Mouse (Mus musculus) stomach, embryonic 16.5 days (tissue): ENCODE measurements around the gene Rps16. TPM values are rescaled to one million over a fixed set of nuclear protein-coding genes. Genes with fewer than 3 reads are reported as not detected.
A peak's percentile ranks its signal among the peaks of the same experiment; 100 is the strongest.

ENCODE experiments used
- ATAC-seq: fragments of 200-750 bp; cut with Nextera tagmentation; 2 replicates; pipeline ENCODE4 v1.8.0; 2017; ENCODE audit warnings: moderate number of reproducible peaks, moderate TSS enrichment; ENCODE audit not compliant: insufficient read depth, low FRiP score
- H3K27ac ChIP-seq: fragments of 300-500 bp; sonication (generic); 2 replicates; pipeline ENCODE4 v1.5.1; 2014; ENCODE audit warnings: low read length
- H3K27me3 ChIP-seq: fragments of 300-500 bp; sonication (generic); 2 replicates; pipeline ENCODE4 v1.6.1; 2014; ENCODE audit warnings: low read length, control low read depth, mixed read lengths; ENCODE audit not compliant: control insufficient read depth, insufficient read depth
- H3K36me3 ChIP-seq: fragments of 300-500 bp; sonication (generic); 2 replicates; pipeline ENCODE4 v1.6.1; 2014; ENCODE audit warnings: low read length; ENCODE audit not compliant: control insufficient read depth, insufficient read depth
- H3K4me1 ChIP-seq: fragments of 300-500 bp; sonication (generic); 2 replicates; pipeline ENCODE4 v1.6.1; 2014; ENCODE audit warnings: low read length, control low read depth, mixed read lengths; ENCODE audit not compliant: control insufficient read depth, insufficient read depth
- H3K4me2 ChIP-seq: fragments of 300-500 bp; sonication (generic); 2 replicates; pipeline ENCODE4 v1.6.1; 2014; ENCODE audit warnings: low read depth, low read length, mixed read lengths
- H3K4me3 ChIP-seq: fragments of 300-500 bp; sonication (generic); replicated peaks from 2 replicates; pipeline ENCODE4 v1.5.1; 2014; ENCODE audit warnings: mild to moderate bottlenecking, low read length
- H3K9ac ChIP-seq: fragments of 300-500 bp; sonication (generic); 2 replicates; pipeline ENCODE4 v1.6.1; 2014; ENCODE audit warnings: low read length
- H3K9me3 ChIP-seq: fragments of 300-500 bp; sonication (generic); replicated peaks from 2 replicates; pipeline ENCODE4 v1.6.1; 2016; ENCODE audit warnings: low read length, control low read depth; ENCODE audit not compliant: control insufficient read depth
- WGBS: fragments of 180-500 bp; shearing (Covaris S2); extraction: QIAGEN DNeasy Blood & Tissue Kit; methylation state at CpG from one replicate; pipeline ENCODE4 v1.1.7; 2014; 5-methylcytosine and 5-hydroxymethylcytosine counted together
- polyA plus RNA-seq: library from polyadenylated mRNA; unstranded; fragments of >200 nt; fragmentation: Nextera tagmentation; extraction: Ambion mirVana; gene quantifications from 2 replicates; pipeline ENCODE4 v1.2.1, GENCODE M21; 2015

Rps16 gene
- polyA plus RNA-seq, 1 experiment from 2014 or later: 962 TPM

- Histone ChIP-seq H3K4me2 (no peak overlapping the region), H3K4me1 (no peaks in the 10 kb centered on the region), H3K4me3 (no peak overlapping the region), H3K9ac (no peak overlapping the region), H3K9me3 (no peaks in the 10 kb centered on the region), H3K27me3 (no peaks in the 10 kb centered on the region), H3K27ac (no peak overlapping the region), H3K36me3 (peaks cover 61% of the 10 kb centered on the region)
- ATAC-seq: no peak
- WGBS: 93% methylated on average over 17 of the region's 17 CpGs
Measured at GRCm38 (mm10) chr7:28318714-28319113, 31.7 kb upstream of the Rps16 start.

- Histone ChIP-seq H3K4me1 (no peaks in the 10 kb centered on the region), H3K27me3 (no peaks in the 10 kb centered on the region), H3K4me3 (no peak overlapping the region), H3K9ac (no peak overlapping the region), H3K9me3 (no peaks in the 10 kb centered on the region), H3K36me3 (peaks cover 56% of the 10 kb centered on the region), H3K27ac (no peak overlapping the region), H3K4me2 (no peak overlapping the region)
- 89% methylated on average over 15 of the region's 15 CpGs for WGBS
- ATAC-seq: no peak
Measured at GRCm38 (mm10) chr7:28321974-28322720, 28.3 kb upstream of the Rps16 start.

GRCm38 (mm10) chr7:28325293-28325692 is 25.2 kb upstream of the Rps16 start:
- no peak for ATAC-seq
- 91% methylated on average over 8 of the region's 8 CpGs for WGBS
- no peak overlapping the region for H3K4me3 ChIP-seq
- H3K9ac ChIP-seq: no peak overlapping the region
- H3K36me3 ChIP-seq: peaks cover 49% of the 10 kb centered on the region
- H3K4me2 ChIP-seq: no peak overlapping the region
- no peaks in the 10 kb centered on the region for H3K4me1 ChIP-seq
- no peaks in the 10 kb centered on the region for H3K9me3 ChIP-seq
- H3K27me3 ChIP-seq: no peaks in the 10 kb centered on the region
- no peak overlapping the region for H3K27ac ChIP-seq

- 87% methylated on average over 4 of the region's 4 CpGs for WGBS
Measured at GRCm38 (mm10) chr7:28326457-28326856, 24.0 kb upstream of the Rps16 start.

GRCm38 (mm10) chr7:28328260-28328659 is 22.2 kb upstream of the Rps16 start:
- no peaks in the 10 kb centered on the region for H3K9me3 ChIP-seq
- WGBS: 90% methylated on average over 2 of the region's 2 CpGs
- no peaks in the 10 kb centered on the region for H3K27me3 ChIP-seq
- H3K4me1 ChIP-seq: no peaks in the 10 kb centered on the region
- H3K27ac ChIP-seq: no peak overlapping the region
- peaks cover 34% of the 10 kb centered on the region for H3K36me3 ChIP-seq
- ATAC-seq: no peak
- H3K4me3 ChIP-seq: no peak overlapping the region
- no peak overlapping the region for H3K9ac ChIP-seq
- H3K4me2 ChIP-seq: no peak overlapping the region

More at GRCm38 (mm10) chr7:28326457-28326856, 24.0 kb upstream of the Rps16 start:
- Histone ChIP-seq H3K9ac (no peak overlapping the region), H3K27ac (no peak overlapping the region), H3K4me1 (no peaks in the 10 kb centered on the region), H3K36me3 (peaks cover 50% of the 10 kb centered on the region), H3K4me3 (no peak overlapping the region), H3K27me3 (no peaks in the 10 kb centered on the region), H3K4me2 (no peak overlapping the region), H3K9me3 (no peaks in the 10 kb centered on the region)
- ATAC-seq: no peak

- no peak overlapping the region for H3K4me3 ChIP-seq
- ATAC-seq: no peak
- H3K4me1 ChIP-seq: peaks cover 10% of the 10 kb centered on the region
- 83% methylated on average over 4 of the region's 4 CpGs for WGBS
- no peaks in the 10 kb centered on the region for H3K9me3 ChIP-seq
- no peak overlapping the region for H3K27ac ChIP-seq
- H3K36me3 ChIP-seq: peaks cover 6% of the 10 kb centered on the region; the same call in 1 of the 2 replicates
- H3K9ac ChIP-seq: no peak overlapping the region
- H3K4me2 ChIP-seq: no peak overlapping the region
- no peaks in the 10 kb centered on the region for H3K27me3 ChIP-seq
Measured at GRCm38 (mm10) chr7:28334534-28334933, 15.9 kb upstream of the Rps16 start.

- Histone ChIP-seq H3K27ac (no peak overlapping the region), H3K4me3 (no peak overlapping the region), H3K36me3 (peaks cover under 1% of the 10 kb centered on the region; the same call in 1 of the 2 replicates), H3K27me3 (no peaks in the 10 kb centered on the region), H3K4me1 (peaks cover 10% of the 10 kb centered on the region), H3K4me2 (no peak overlapping the region), H3K9me3 (no peaks in the 10 kb centered on the region), H3K9ac (no peak overlapping the region)
- ATAC-seq: no peak
- WGBS: 82% methylated on average over 2 of the region's 2 CpGs
Measured at GRCm38 (mm10) chr7:28335471-28335870, 15.0 kb upstream of the Rps16 start.

- peak; percentile 99 for ATAC-seq
- Histone ChIP-seq H3K9ac (peak within 1 kb of the TSS; percentile 98), H3K36me3 (no peaks in the 10 kb centered on the region), H3K4me2 (peak within 1 kb of the TSS; percentile 90), H3K9me3 (no peaks in the 10 kb centered on the region), H3K27me3 (no peaks in the 10 kb centered on the region), H3K4me1 (peaks cover 10% of the 10 kb centered on the region), H3K4me3 (peak within 1 kb of the TSS; percentile 99), H3K27ac (peak within 1 kb of the TSS; percentile 90)
- under 1% methylated on average over 77 of the region's 77 CpGs for WGBS
Measured at GRCm38 (mm10) chr7:28338108-28338998, 12.1 kb upstream of the Rps16 start, which contains the start of gene Supt5. Gene Supt5 (minus strand): TSS chr7:28338746.
